Mouse (Mus musculus): ENCODE measurements around the gene Ccdc169. TPM values are rescaled to one million over a fixed set of nuclear protein-coding genes. Genes with fewer than 3 reads are reported as not detected.

The Ccdc169 gene
- polyA plus RNA-seq, 1 experiment, result 0.19 TPM

GRCm38 (mm10) chr3:55207665-55208064 is 70.5 kb downstream of the Ccdc169 start:
- Histone ChIP-seq H3K27ac (ENCODE audit: insufficient read depth, low read length) (no peak overlapping the region), H3K4me3 (ENCODE audit: insufficient read depth, low read length) (no peak overlapping the region), H3K4me1 (ENCODE audit: control insufficient read depth, insufficient read depth, low read length) (no peaks in the 10 kb centered on the region)
- TF ChIP-seq POLR2A (IDR thresholded peaks at IDR 0.05; ENCODE audit: extremely low read depth, insufficient read depth, low read length) (no peak), CTCF (IDR thresholded peaks at IDR 0.05; ENCODE audit: extremely low read depth, insufficient read depth, low read length) (no peak)

- Histone ChIP-seq H3K4me3 (ENCODE audit: insufficient read depth, low read length) (no peak overlapping the region), H3K4me1 (ENCODE audit: control insufficient read depth, insufficient read depth, low read length) (no peaks in the 10 kb centered on the region), H3K27ac (ENCODE audit: insufficient read depth, low read length) (no peak overlapping the region)
- TF ChIP-seq POLR2A (IDR thresholded peaks at IDR 0.05; ENCODE audit: extremely low read depth, insufficient read depth, low read length) (no peak), CTCF (IDR thresholded peaks at IDR 0.05; ENCODE audit: extremely low read depth, insufficient read depth, low read length) (no peak)
These were observed 75.1 kb downstream of the Ccdc169 start for GRCm38 (mm10) chr3:55212254-55212653.

- no peak for TF ChIP-seq CTCF (IDR thresholded peaks at IDR 0.05; ENCODE audit: extremely low read depth, insufficient read depth, low read length)
- no peak for TF ChIP-seq POLR2A (IDR thresholded peaks at IDR 0.05; ENCODE audit: extremely low read depth, insufficient read depth, low read length)
- H3K4me3 ChIP-seq (ENCODE audit: insufficient read depth, low read length), result no peak overlapping the region
- no peak overlapping the region for H3K27ac ChIP-seq (ENCODE audit: insufficient read depth, low read length)
- no peaks in the 10 kb centered on the region for H3K4me1 ChIP-seq (ENCODE audit: control insufficient read depth, insufficient read depth, low read length)
These were observed 76.6 kb downstream of the Ccdc169 start for GRCm38 (mm10) chr3:55213785-55214184.

- Histone ChIP-seq H3K4me1 (ENCODE audit: control insufficient read depth, insufficient read depth, low read length) (no peaks in the 10 kb centered on the region), H3K27ac (ENCODE audit: insufficient read depth, low read length) (no peak overlapping the region), H3K4me3 (ENCODE audit: insufficient read depth, low read length) (no peak overlapping the region)
- no peak for TF ChIP-seq POLR2A (IDR thresholded peaks at IDR 0.05; ENCODE audit: extremely low read depth, insufficient read depth, low read length)
- TF ChIP-seq CTCF (IDR thresholded peaks at IDR 0.05; ENCODE audit: extremely low read depth, insufficient read depth, low read length), result no peak
These were observed 77.3 kb downstream of the Ccdc169 start for GRCm38 (mm10) chr3:55214413-55214812.

- TF ChIP-seq CTCF (IDR thresholded peaks at IDR 0.05; ENCODE audit: extremely low read depth, insufficient read depth, low read length) (0 out of 2 replicates have a peak, but pooled peaks have one; percentile 19), POLR2A (IDR thresholded peaks at IDR 0.05; ENCODE audit: extremely low read depth, insufficient read depth, low read length) (no peak)
- Histone ChIP-seq H3K27ac (ENCODE audit: insufficient read depth, low read length) (no peak overlapping the region), H3K4me3 (ENCODE audit: insufficient read depth, low read length) (no peak overlapping the region), H3K4me1 (ENCODE audit: control insufficient read depth, insufficient read depth, low read length) (no peaks in the 10 kb centered on the region)
These were observed 85.4 kb downstream of the Ccdc169 start for GRCm38 (mm10) chr3:55222502-55222901.

Other genes with a start within 250 kb of the Ccdc169 start
- gene Sertm1, start 221.5 kb upstream of the Ccdc169 start, polyA plus RNA-seq (2012; rRNA removed), result 13.9 and 16.8 TPM in 2 replicates
- 1.8 and 2.8 TPM in 2 replicates for gene Ccna1, start 81.8 kb upstream of the Ccdc169 start, polyA plus RNA-seq (2012; rRNA removed)
- 19.5 and 20.2 TPM in 2 replicates for gene Spg20, start 25.2 kb upstream of the Ccdc169 start, polyA plus RNA-seq (2012; rRNA removed)
- not detected in 2 replicates for gene Sohlh2, start 44.7 kb downstream of the Ccdc169 start, polyA plus RNA-seq (2012; rRNA removed)
- 333 and 339 TPM in 2 replicates for gene Dclk1, start 105.0 kb downstream of the Ccdc169 start, polyA plus RNA-seq (2012; rRNA removed)